Mouse (Mus musculus) urinary bladder, postnatal 36 days (tissue): ENCODE data around the gene Mylk3.

Experiments
- DNase-seq, 2 experiments: peaks; one replicate each; pipeline ENCODE4 v3.0.0; 2022; ENCODE audit warnings: low spot score in 2 of 2, mixed read lengths in 1 of 2

Mylk3 gene

GRCm38 (mm10) chr8:85380824-85381209, 5.3 kb downstream of the Mylk3 start:
- peak in 1 of 2 experiments; percentile 29 for DNase-seq

- no peak for DNase-seq
Measured at GRCm38 (mm10) chr8:85380123-85380823, 5.9 kb downstream of the Mylk3 start.

GRCm38 (mm10) chr8:85379142-85379781, 6.9 kb downstream of the Mylk3 start:
- DNase-seq = peak; percentile 45

GRCm38 (mm10) chr8:85376516-85376915, 9.6 kb downstream of the Mylk3 start:
- no peak for DNase-seq

GRCm38 (mm10) chr8:85374286-85374685, 11.9 kb downstream of the Mylk3 start:
- DNase-seq = no peak

GRCm38 (mm10) chr8:85373435-85374039, 12.6 kb downstream of the Mylk3 start:
- no peak for DNase-seq

- no peak for DNase-seq
Measured at GRCm38 (mm10) chr8:85372465-85372839, 13.7 kb downstream of the Mylk3 start.

- DNase-seq = no peak
Measured at GRCm38 (mm10) chr8:85371736-85372464, 14.2 kb downstream of the Mylk3 start.

GRCm38 (mm10) chr8:85365176-85365575, 21.0 kb downstream of the Mylk3 start:
- no peak for DNase-seq

- DNase-seq = peak in 1 of 2 experiments; percentile 15
Measured at GRCm38 (mm10) chr8:85364628-85365027, 21.5 kb downstream of the Mylk3 start.

GRCm38 (mm10) chr8:85363406-85363805, 22.7 kb downstream of the Mylk3 start:
- DNase-seq = no peak

GRCm38 (mm10) chr8:85362211-85362610, 23.9 kb downstream of the Mylk3 start:
- no peak for DNase-seq

- DNase-seq = no peak
Measured at GRCm38 (mm10) chr8:85353287-85353686, 32.9 kb downstream of the Mylk3 start.

- no peak for DNase-seq
Measured at GRCm38 (mm10) chr8:85339871-85340573, 46.1 kb downstream of the Mylk3 start.

GRCm38 (mm10) chr8:85337681-85338080, 48.5 kb downstream of the Mylk3 start:
- no peak for DNase-seq

- DNase-seq = no peak
Measured at GRCm38 (mm10) chr8:85336211-85336933, 49.8 kb downstream of the Mylk3 start.

GRCm38 (mm10) chr8:85335105-85335504, 51.0 kb downstream of the Mylk3 start:
- no peak for DNase-seq

- DNase-seq = no peak
Measured at GRCm38 (mm10) chr8:85329506-85329905, 56.6 kb downstream of the Mylk3 start.

- DNase-seq = no peak
Measured at GRCm38 (mm10) chr8:85327036-85327435, 59.1 kb downstream of the Mylk3 start.

- DNase-seq = no peak
Measured at GRCm38 (mm10) chr8:85323084-85323483, 63.1 kb downstream of the Mylk3 start.

- peak; percentile 54 to 59 for DNase-seq
Measured at GRCm38 (mm10) chr8:85321981-85322380, 64.2 kb downstream of the Mylk3 start.
